Mouse (Mus musculus) C2C12 (cell line): ENCODE data around the gene Chac1. TPM values are rescaled to one million over a fixed set of nuclear protein-coding genes. Genes with fewer than 3 reads are reported as not detected.

Source experiments
- H3K27me3 ChIP-seq: one replicate; pipeline ENCODE4 v1.6.1; 2011; ENCODE audit not compliant: control insufficient read depth, insufficient read depth, insufficient read length
- H3K36me3 ChIP-seq: one replicate; pipeline ENCODE4 v1.6.1; 2011; ENCODE audit not compliant: control insufficient read depth, insufficient read depth
- H3K4me3 ChIP-seq: one replicate; pipeline ENCODE4 v1.5.1; 2011; ENCODE audit warnings: mild to moderate bottlenecking, control low read depth; ENCODE audit not compliant: poor library complexity, insufficient read depth, severe bottlenecking
- H3K79me2 ChIP-seq: one replicate; pipeline ENCODE4 v1.6.1; 2011; ENCODE audit not compliant: control insufficient read depth, insufficient read depth
- H3K79me3 ChIP-seq: one replicate; pipeline ENCODE4 v1.6.1; 2011; ENCODE audit warnings: low read depth, control low read depth
- H3ac ChIP-seq: one replicate; pipeline ENCODE3; 2011; ENCODE audit warnings: low read depth; ENCODE audit not compliant: control insufficient read depth, insufficient read length
- CEBPB ChIP-seq: IDR thresholded peaks from one replicate; pipeline ENCODE4 v1.6.1; 2011; ENCODE audit warnings: low read depth, mild to moderate bottlenecking, control low read depth, moderate library complexity
- CTCF ChIP-seq: IDR thresholded peaks from one replicate; pipeline ENCODE4 v1.5.1; 2011; ENCODE audit not compliant: control insufficient read depth, insufficient read depth, insufficient read length
- FOSL1 ChIP-seq: IDR thresholded peaks from one replicate; pipeline ENCODE4 v1.8.0; 2011; ENCODE audit warnings: mild to moderate bottlenecking, low read length; ENCODE audit not compliant: poor library complexity, insufficient read depth, severe bottlenecking
- MAX ChIP-seq: IDR thresholded peaks from one replicate; pipeline ENCODE4 v1.6.1; 2011; ENCODE audit warnings: mild to moderate bottlenecking, control low read depth
- MYOD1 ChIP-seq: IDR thresholded peaks from one replicate; pipeline ENCODE4 v1.6.1; 2011; ENCODE audit warnings: low read depth; ENCODE audit not compliant: control insufficient read depth, insufficient read length
- MYOG ChIP-seq: IDR thresholded peaks from one replicate; pipeline ENCODE4 v1.6.1; 2011; ENCODE audit not compliant: control insufficient read depth, insufficient read length; ENCODE audit errors: extremely low read depth
- USF1 ChIP-seq: IDR thresholded peaks from one replicate; pipeline ENCODE4 v1.6.1; 2011; ENCODE audit warnings: low read depth, mild to moderate bottlenecking, control low read depth, moderate library complexity
- polyA plus RNA-seq: library from polyadenylated mRNA; unstranded; fragments of >200 nt; fragmentation: generic; extraction: Trizol; gene quantifications from one replicate; pipeline ENCODE4 v1.2.1, GENCODE M21; 2012; ENCODE audit warnings: missing spikeins

Chac1 gene
- polyA plus RNA-seq, 1 experiment = 60.7 TPM

- H3K36me3 ChIP-seq = no peaks in the 10 kb centered on the region
- TF ChIP-seq CEBPB (no peak), USF1 (no peak), MYOD1 (no peak), FOSL1 (no peak), CTCF (no peak), MAX (no peak), MYOG (no peak)
- H3K79me3 ChIP-seq = no peaks in the 10 kb centered on the region
- H3K27me3 ChIP-seq = peaks cover 72% of the 10 kb centered on the region
- H3ac ChIP-seq = no peak overlapping the region
- H3K4me3 ChIP-seq = no peak overlapping the region
- no peaks in the 10 kb centered on the region for H3K79me2 ChIP-seq
These were observed 23.9 kb upstream of the Chac1 start for GRCm38 (mm10) chr2:119327102-119327480.

DNA sequence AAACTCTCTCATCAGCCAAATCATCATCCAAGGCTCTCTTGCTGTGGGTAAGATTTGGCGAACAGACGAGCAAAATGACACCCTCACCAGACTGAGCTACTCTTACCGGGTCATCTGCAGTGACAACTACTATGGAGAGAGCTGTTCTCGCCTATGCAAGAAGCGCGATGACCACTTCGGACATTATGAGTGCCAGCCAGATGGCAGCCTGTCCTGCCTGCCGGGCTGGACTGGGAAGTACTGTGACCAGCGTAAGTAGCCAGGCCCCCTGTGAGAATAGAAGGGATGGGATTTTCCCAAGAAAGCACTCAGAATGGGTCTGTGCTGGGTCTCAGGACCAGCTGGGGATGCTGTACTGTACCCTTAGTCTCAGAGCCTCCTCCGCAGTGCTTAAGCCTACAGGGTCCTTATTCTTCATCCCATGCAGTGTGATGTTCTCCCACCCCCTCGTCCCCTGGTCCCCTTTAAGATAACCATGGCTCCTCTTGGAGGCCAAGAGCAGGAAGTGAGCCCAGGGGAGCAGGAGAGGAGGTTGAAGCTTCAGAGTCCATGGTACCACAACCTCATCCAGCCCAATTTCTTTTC, 23.0 kb upstream of the Chac1 start:
- Histone ChIP-seq H3ac (no peak overlapping the region), H3K79me2 (no peaks in the 10 kb centered on the region), H3K36me3 (no peaks in the 10 kb centered on the region), H3K27me3 (peaks cover 78% of the 10 kb centered on the region), H3K79me3 (no peaks in the 10 kb centered on the region), H3K4me3 (no peak overlapping the region)
- TF ChIP-seq USF1 (no peak), CEBPB (no peak), MYOG (no peak), MAX (no peak), MYOD1 (no peak), CTCF (no peak), FOSL1 (no peak)

GRCm38 (mm10) chr2:119328546-119328945, 22.5 kb upstream of the Chac1 start:
- Histone ChIP-seq H3K27me3 (peaks cover 78% of the 10 kb centered on the region), H3K4me3 (no peak overlapping the region), H3K79me3 (no peaks in the 10 kb centered on the region), H3ac (no peak overlapping the region), H3K36me3 (no peaks in the 10 kb centered on the region), H3K79me2 (no peaks in the 10 kb centered on the region)
- TF ChIP-seq MYOG (no peak), CEBPB (no peak)

DNA sequence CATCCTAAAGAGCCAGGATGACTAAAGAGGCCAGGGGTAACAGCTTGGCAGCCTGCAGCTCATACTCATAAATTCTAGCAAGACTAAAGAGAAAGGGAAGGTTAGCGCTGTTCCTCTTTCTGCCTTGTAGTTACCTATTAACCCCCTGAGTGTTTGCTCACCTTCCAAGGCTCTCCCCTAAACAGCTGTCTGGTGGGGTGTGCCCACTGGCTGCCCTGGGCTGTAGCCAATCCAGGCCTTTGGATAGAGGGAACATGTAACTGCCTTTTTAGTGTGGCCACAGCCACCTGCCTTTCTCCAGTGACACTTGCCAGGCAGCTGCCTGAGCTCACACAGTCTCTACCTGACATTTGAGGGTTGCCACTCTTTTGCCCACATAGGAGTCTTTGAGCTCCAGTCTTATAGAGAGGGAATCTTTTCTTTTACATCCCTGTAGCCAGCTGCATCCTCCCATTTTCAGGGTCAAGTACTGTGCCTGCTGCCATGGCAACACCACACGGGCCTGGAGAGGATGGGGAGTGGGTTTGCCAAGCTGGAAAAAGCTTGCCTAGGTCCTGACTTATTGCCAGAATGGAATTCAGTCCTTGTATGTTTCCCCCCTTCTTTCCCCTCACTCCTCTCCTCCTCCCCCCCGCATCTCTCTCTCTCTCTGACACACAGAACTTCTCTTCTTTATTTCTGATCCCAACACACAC, 21.8 kb upstream of the Chac1 start:
- H3ac ChIP-seq = no peak overlapping the region
- H3K27me3 ChIP-seq = peaks cover 81% of the 10 kb centered on the region
- TF ChIP-seq MYOG = no peak
- TF ChIP-seq CEBPB = no peak
- no peak for TF ChIP-seq MAX
- no peak for TF ChIP-seq CTCF
- no peak overlapping the region for H3K4me3 ChIP-seq
- H3K79me3 ChIP-seq = no peaks in the 10 kb centered on the region
- no peaks in the 10 kb centered on the region for H3K36me3 ChIP-seq
- H3K79me2 ChIP-seq = no peaks in the 10 kb centered on the region

- H3K4me3 ChIP-seq = no peak overlapping the region
- no peak for TF ChIP-seq MYOG
- TF ChIP-seq FOSL1 = no peak
- no peak for TF ChIP-seq CEBPB
- no peak for TF ChIP-seq MYOD1
- TF ChIP-seq CTCF = no peak
- TF ChIP-seq USF1 = no peak
- TF ChIP-seq MAX = no peak
- no peaks in the 10 kb centered on the region for H3K79me2 ChIP-seq
- no peak overlapping the region for H3ac ChIP-seq
- H3K79me3 ChIP-seq = no peaks in the 10 kb centered on the region
- no peaks in the 10 kb centered on the region for H3K36me3 ChIP-seq
- H3K27me3 ChIP-seq = peaks cover 68% of the 10 kb centered on the region
These were observed 20.2 kb upstream of the Chac1 start for GRCm38 (mm10) chr2:119330795-119331194.

DNA sequence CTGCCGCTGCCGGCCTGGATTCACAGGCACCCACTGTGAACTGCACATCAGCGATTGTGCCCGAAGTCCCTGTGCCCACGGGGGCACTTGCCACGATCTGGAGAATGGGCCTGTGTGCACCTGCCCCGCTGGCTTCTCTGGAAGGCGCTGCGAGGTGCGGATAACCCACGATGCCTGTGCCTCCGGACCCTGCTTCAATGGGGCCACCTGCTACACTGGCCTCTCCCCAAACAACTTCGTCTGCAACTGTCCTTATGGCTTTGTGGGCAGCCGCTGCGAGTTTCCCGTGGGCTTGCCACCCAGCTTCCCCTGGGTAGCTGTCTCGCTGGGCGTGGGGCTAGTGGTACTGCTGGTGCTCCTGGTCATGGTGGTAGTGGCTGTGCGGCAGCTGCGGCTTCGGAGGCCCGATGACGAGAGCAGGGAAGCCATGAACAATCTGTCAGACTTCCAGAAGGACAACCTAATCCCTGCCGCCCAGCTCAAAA, 18.8 kb upstream of the Chac1 start:
- Histone ChIP-seq H3K4me3 (no peak overlapping the region), H3ac (no peak overlapping the region), H3K36me3 (no peaks in the 10 kb centered on the region), H3K79me2 (no peaks in the 10 kb centered on the region), H3K79me3 (no peaks in the 10 kb centered on the region), H3K27me3 (peaks cover 57% of the 10 kb centered on the region)
- TF ChIP-seq CTCF (no peak), FOSL1 (no peak), MAX (no peak), MYOD1 (no peak), USF1 (no peak), CEBPB (no peak), MYOG (no peak)
